In genomic region chr9:18399629-18400028, GRCm38 (mm10) we compare ENCODE assay signal across 27 mouse cellular contexts. TPM values are rescaled to one million over a fixed set of nuclear protein-coding genes. Genes with fewer than 3 reads are reported as not detected.
DNase-seq lines count a peak whose midpoint lies in the region; ATAC-seq and TF ChIP-seq lines count a peak whose summit lies in the region.
"Had no signal": no experiment of that assay in that cellular context is flagged by ENCODE, and none has a peak within 500 bp of the region (broad histone marks: within the 10 kb centered on the region; RNA-seq: fewer than 3 reads in every experiment).

No protein-coding gene starts in this region.

- no peaks in the 10 kb centered on the region for H3K4me1 ChIP-seq in CH12.LX (ENCODE audit: control insufficient read depth in 1 of 2, insufficient read depth in 2 of 2)
- no peaks in the 10 kb centered on the region for H3K4me1 ChIP-seq in ES-E14 (ENCODE audit: control insufficient read depth in 2 of 2, insufficient read depth in 2 of 2, low read length in 2 of 2, poor library complexity in 1 of 2)
- H3K4me1 ChIP-seq in MEL (ENCODE audit: control insufficient read depth in 1 of 2, insufficient read depth in 2 of 2, low read length in 2 of 2): no peaks in the 10 kb centered on the region
- no peaks in the 10 kb centered on the region for H3K4me1 ChIP-seq in hindbrain, embryonic 12.5 days
- H3K4me1 ChIP-seq in midbrain, embryonic 13.5 days (replicated peaks): no peaks in the 10 kb centered on the region
- no peaks in the 10 kb centered on the region for H3K4me1 ChIP-seq in midbrain, embryonic 10.5 days

- H3K4me3 ChIP-seq in CH12.LX (replicated peaks in 1 of 3; ENCODE audit: low read depth in 2 of 3, low read length in 2 of 3, poor library complexity in 1 of 3): no peak overlapping the region
- H3K4me3 ChIP-seq in ES-E14 (ENCODE audit: insufficient read depth in 1 of 2, low read depth in 1 of 2, low read length in 2 of 2, poor library complexity in 1 of 2, severe bottlenecking in 1 of 2): no peak overlapping the region
- H3K4me3 ChIP-seq in MEL (ENCODE audit: control insufficient read depth in 1 of 2, insufficient read depth in 1 of 2, low read depth in 2 of 2, low read length in 2 of 2): no peak overlapping the region
- H3K4me3 ChIP-seq in hindbrain, embryonic 12.5 days: no peak overlapping the region
- H3K4me3 ChIP-seq in midbrain, embryonic 13.5 days (replicated peaks): no peak overlapping the region
- no peak overlapping the region for H3K4me3 ChIP-seq in midbrain, embryonic 10.5 days

- H3K27me3 ChIP-seq in CH12.LX (replicated peaks) (no peaks in the 10 kb centered on the region), MEL (ENCODE audit: control insufficient read depth in 1 of 2, insufficient read depth in 2 of 2, low read length in 2 of 2) (no peaks in the 10 kb centered on the region)
- no peaks in the 10 kb centered on the region for H3K27me3 ChIP-seq in hindbrain, embryonic 12.5 days
- H3K27me3 ChIP-seq in midbrain, embryonic 13.5 days: no peaks in the 10 kb centered on the region
- no peaks in the 10 kb centered on the region for H3K27me3 ChIP-seq in midbrain, embryonic 10.5 days (ENCODE audit: low read depth, poor library complexity, severe bottlenecking)

- TF ChIP-seq RAD21 in CH12.LX (IDR thresholded peaks at IDR 0.05; ENCODE audit: low read depth, low read length) (no peak), MEL (IDR thresholded peaks at IDR 0.05; ENCODE audit: low read depth, low read length) (no peak)

- H3K9me3 ChIP-seq in CH12.LX (replicated peaks; ENCODE audit: low read length): no peaks in the 10 kb centered on the region
- H3K9me3 ChIP-seq in ES-E14 (ENCODE audit: control insufficient read depth, insufficient read depth, low read depth, low read length): no peaks in the 10 kb centered on the region
- no peaks in the 10 kb centered on the region for H3K9me3 ChIP-seq in MEL (replicated peaks; ENCODE audit: insufficient read depth, low read length)
- no peaks in the 10 kb centered on the region for H3K9me3 ChIP-seq in hindbrain, embryonic 12.5 days (replicated peaks)
- H3K9me3 ChIP-seq in midbrain, embryonic 13.5 days: no peaks in the 10 kb centered on the region
- H3K9me3 ChIP-seq in midbrain, embryonic 10.5 days (replicated peaks): no peaks in the 10 kb centered on the region
- H3K9me3 ChIP-seq: G1E had no signal

- H3K9ac ChIP-seq in CH12.LX (ENCODE audit: insufficient read depth, low read depth) (no peak overlapping the region), ES-E14 (ENCODE audit: insufficient read depth, low read depth, low read length, poor library complexity, severe bottlenecking) (no peak overlapping the region), MEL (ENCODE audit: control insufficient read depth, low read depth, low read length, poor library complexity, severe bottlenecking) (no peak overlapping the region)
- no peak overlapping the region for H3K9ac ChIP-seq in hindbrain, embryonic 12.5 days
- H3K9ac ChIP-seq in midbrain, embryonic 13.5 days (replicated peaks): no peak overlapping the region

- no peak for ATAC-seq in hindbrain, embryonic 12.5 days (ENCODE audit: low FRiP score)
- ATAC-seq in midbrain, embryonic 13.5 days: no peak
- ATAC-seq: activated CD4-positive, CD25-positive, alpha-beta regulatory T cell, adult 4 months; CD4-positive, CD25-positive, alpha-beta regulatory T cell, adult 4 months; Patski had no signal

- DNase-seq in CH12.LX (ENCODE audit: extremely low read depth): no peak
- no peak for DNase-seq in ES-E14 (ENCODE audit: low read depth, low spot score)
- no peak for DNase-seq in MEL (ENCODE audit: low read depth, low spot score)
- no peak for DNase-seq in midbrain, embryonic 10.5 days (ENCODE audit: low spot score)
- DNase-seq: adrenal gland, adult 2 months; adrenal gland, adult 8-10 months; adrenal gland, postnatal 10 days; adrenal gland, postnatal 14 days; adrenal gland, postnatal 25 days; adrenal gland, postnatal 36 days; B cell, adult 2 months; cerebellum, adult 11 months; cerebellum, adult 11-12 months; cerebellum, adult 18-20 months; cerebellum, adult 2 months; cerebellum, adult 8-10 months; cerebellum, adult 9-10 months had no signal

- WGBS in hindbrain, embryonic 12.5 days: 69% methylated on average over 1 of the region's 1 CpGs
- 69% methylated on average over 1 of the region's 1 CpGs for WGBS in midbrain, embryonic 13.5 days
- 85% methylated on average over 1 of the region's 1 CpGs for WGBS in midbrain, embryonic 10.5 days

- TF ChIP-seq EP300 in CH12.LX (IDR thresholded peaks at IDR 0.05; ENCODE audit: low read length) (no peak), MEL (IDR thresholded peaks at IDR 0.05; ENCODE audit: low read depth in 1 of 2, low read length in 2 of 2) (no peak)

- H3K79me2 ChIP-seq in CH12.LX (replicated peaks; ENCODE audit: control insufficient read depth, extremely low read depth, insufficient read depth, poor library complexity, severe bottlenecking): no peaks in the 10 kb centered on the region
- no peaks in the 10 kb centered on the region for H3K79me2 ChIP-seq in MEL (ENCODE audit: control insufficient read depth, insufficient read depth, low read length, poor library complexity)

- in situ Hi-C loops in CH12.LX (cut with MboI; ENCODE audit: low pct_ligation_motif_present, low pct_unique_long_range_greater_than_20kb, low sequenced_read_pairs): no loop called here
- in situ Hi-C loops in ES-E14 (cut with MboI; ENCODE audit: low sequenced_read_pairs in 2 of 2, unreplicated experiment in 2 of 2): no loop called here

- no peak overlapping the region for H3K4me2 ChIP-seq in CH12.LX (ENCODE audit: insufficient read depth, low read depth, poor library complexity, severe bottlenecking)
- no peak overlapping the region for H3K4me2 ChIP-seq in hindbrain, embryonic 12.5 days (replicated peaks)
- no peak overlapping the region for H3K4me2 ChIP-seq in midbrain, embryonic 13.5 days (replicated peaks)

- TF ChIP-seq POLR2A in CH12.LX (IDR thresholded peaks at IDR 0.05; ENCODE audit: low read depth, low read length): no peak
- TF ChIP-seq POLR2A in MEL (IDR thresholded peaks at IDR 0.05; ENCODE audit: control insufficient read depth in 1 of 2, insufficient read depth in 1 of 2, low read depth in 1 of 2, low read length in 2 of 2, poor library complexity in 1 of 2): no peak

- H3K27ac ChIP-seq in CH12.LX (ENCODE audit: insufficient read depth, low read depth) (no peak overlapping the region), ES-E14 (ENCODE audit: insufficient read depth, low read depth, low read length, poor library complexity, severe bottlenecking) (no peak overlapping the region), MEL (ENCODE audit: control insufficient read depth, low read depth, low read length) (no peak overlapping the region)
- no peak overlapping the region for H3K27ac ChIP-seq in hindbrain, embryonic 12.5 days
- no peak overlapping the region for H3K27ac ChIP-seq in midbrain, embryonic 13.5 days
- H3K27ac ChIP-seq in midbrain, embryonic 10.5 days (replicated peaks): no peak overlapping the region

- H3K36me3 ChIP-seq in CH12.LX (replicated peaks in 1 of 2; ENCODE audit: control insufficient read depth in 1 of 2, insufficient read depth in 1 of 2, low read length in 1 of 2) (no peaks in the 10 kb centered on the region), ES-E14 (ENCODE audit: control insufficient read depth, insufficient read depth, low read length, poor library complexity, severe bottlenecking) (no peaks in the 10 kb centered on the region), MEL (ENCODE audit: control insufficient read depth in 1 of 2, insufficient read depth in 2 of 2, low read length in 2 of 2) (no peaks in the 10 kb centered on the region)
- H3K36me3 ChIP-seq in hindbrain, embryonic 12.5 days: no peaks in the 10 kb centered on the region
- no peaks in the 10 kb centered on the region for H3K36me3 ChIP-seq in midbrain, embryonic 13.5 days
- H3K36me3 ChIP-seq in midbrain, embryonic 10.5 days: no peaks in the 10 kb centered on the region
- H3K36me3 ChIP-seq: G1E had no signal

- TF ChIP-seq CTCF in CH12.LX (conservative IDR thresholded peaks at IDR 0.05 in 1 of 2, IDR thresholded peaks at IDR 0.05 in 1 of 2; ENCODE audit: low read depth in 2 of 2, low read length in 2 of 2) (no peak), MEL (IDR thresholded peaks at IDR 0.05 in 2 of 3, conservative IDR thresholded peaks at IDR 0.05 in 1 of 3; ENCODE audit: control insufficient read depth in 1 of 3, insufficient read depth in 1 of 3, low read depth in 2 of 3, low read length in 3 of 3, poor library complexity in 1 of 3, severe bottlenecking in 1 of 3) (no peak)

- dilution Hi-C loops in CH12.LX (cut with MboI; ENCODE audit: extremely low pct_ligation_motif_present, extremely low pct_unique_long_range_greater_than_20kb, low sequenced_read_pairs): no loop called here

RNA-seq across cellular contexts. Expression of gene Naalad2, which starts 3.2 kb away (rescaled TPM):
- total RNA-seq in CH12.LX (2012; rRNA removed) (0.13 and 0.38 TPM in 2 replicates), CH12.LX (2014; rRNA removed) (2.0 and 2.2 TPM in 2 replicates), ES-E14 (2012; rRNA removed) (2.9 and 3.6 TPM in 2 replicates), MEL (2012; rRNA removed) (0.04 TPM in 1 of 2 replicates, not detected in the other)
- polyA plus RNA-seq in CH12.LX (2012; ENCODE audit: insufficient read length, low read depth) (2.4 and 2.5 TPM in 2 replicates), MEL (2012; ENCODE audit: insufficient read depth in 1 of 2, insufficient read length in 2 of 2, low read depth in 1 of 2, low replicate concordance in 2 of 2, missing spikeins in 1 of 2) (under 1 TPM in 1 of 2 experiments, not detected in 1; 0.06 TPM)
- 2.8 and 2.9 TPM in 2 replicates for polyA plus RNA-seq in hindbrain, embryonic 12.5 days (2016; fragmentation: Nextera tagmentation; extraction: Ambion mirVana)
- 1.3 and 1.6 TPM in 2 replicates for polyA plus RNA-seq in midbrain, embryonic 13.5 days (2015; fragmentation: Nextera tagmentation; extraction: Ambion mirVana)
- polyA plus RNA-seq in midbrain, embryonic 10.5 days (2016; fragmentation: Nextera tagmentation; extraction: Ambion mirVana): 1.3 and 1.6 TPM in 2 replicates
- polyA plus RNA-seq: G1E had no signal

RNA-seq across cellular contexts. Expression of gene Ubtfl1, which starts 4.6 kb away (rescaled TPM):
- not detected in 2 replicates for total RNA-seq in CH12.LX (2012; rRNA removed)
- total RNA-seq in CH12.LX (2014; rRNA removed): not detected in 2 replicates
- 0.16 and 0.21 TPM in 2 replicates for polyA plus RNA-seq in CH12.LX (2012; ENCODE audit: insufficient read length, low read depth)
- total RNA-seq in ES-E14 (2012; rRNA removed): 1.6 and 1.7 TPM in 2 replicates
- total RNA-seq in MEL (2012; rRNA removed): not detected in 2 replicates
- not detected for polyA plus RNA-seq in MEL (2012; ENCODE audit: insufficient read depth in 1 of 2, insufficient read length in 2 of 2, low read depth in 1 of 2, low replicate concordance in 2 of 2, missing spikeins in 1 of 2)
- polyA plus RNA-seq in hindbrain, embryonic 12.5 days (2016; fragmentation: Nextera tagmentation; extraction: Ambion mirVana): not detected in 2 replicates
- polyA plus RNA-seq in midbrain, embryonic 13.5 days (2015; fragmentation: Nextera tagmentation; extraction: Ambion mirVana): not detected in 2 replicates
- polyA plus RNA-seq in midbrain, embryonic 10.5 days (2016; fragmentation: Nextera tagmentation; extraction: Ambion mirVana): not detected in 2 replicates
- total RNA-seq: adrenal gland, adult 18-20 months; adrenal gland, adult 2 months; adrenal gland, adult 8-10 months; adrenal gland, postnatal 10 days; adrenal gland, postnatal 14 days; adrenal gland, postnatal 25 days; adrenal gland, postnatal 36 days; adrenal gland, postnatal 4 days had no signal
- polyA plus RNA-seq: adrenal gland, adult 2 months; brain, embryonic 14.5 days; cerebellum, adult 2 months; G1E; Patski had no signal

RNA-seq across cellular contexts. Expression of gene Mbd3l2, which starts 30.8 kb away (rescaled TPM):
- total RNA-seq in CH12.LX (2012; rRNA removed): not detected in 2 replicates
- total RNA-seq in CH12.LX (2014; rRNA removed): not detected in 2 replicates
- polyA plus RNA-seq in CH12.LX (2012; ENCODE audit: insufficient read length, low read depth): not detected in 2 replicates
- not detected in 2 replicates for total RNA-seq in ES-E14 (2012; rRNA removed)
- total RNA-seq in MEL (2012; rRNA removed): not detected in 2 replicates
- polyA plus RNA-seq in MEL (2012; ENCODE audit: insufficient read depth in 1 of 2, insufficient read length in 2 of 2, low read depth in 1 of 2, low replicate concordance in 2 of 2, missing spikeins in 1 of 2): not detected
- not detected in 2 replicates for polyA plus RNA-seq in hindbrain, embryonic 12.5 days (2016; fragmentation: Nextera tagmentation; extraction: Ambion mirVana)
- 0.07 and 0.09 TPM in 2 replicates for polyA plus RNA-seq in midbrain, embryonic 13.5 days (2015; fragmentation: Nextera tagmentation; extraction: Ambion mirVana)
- polyA plus RNA-seq in midbrain, embryonic 10.5 days (2016; fragmentation: Nextera tagmentation; extraction: Ambion mirVana): not detected in 2 replicates
- total RNA-seq: adrenal gland, adult 18-20 months; adrenal gland, adult 2 months; adrenal gland, adult 8-10 months; adrenal gland, postnatal 10 days; adrenal gland, postnatal 14 days; adrenal gland, postnatal 25 days; adrenal gland, postnatal 36 days; adrenal gland, postnatal 4 days had no signal
- polyA plus RNA-seq: activated CD4-positive, CD25-positive, alpha-beta regulatory T cell, adult 4 months; adrenal gland, adult 2 months; brain, embryonic 14.5 days; C2C12; CD4-positive, CD25-positive, alpha-beta regulatory T cell, adult 4 months; cerebellum, adult 2 months; G1E; Patski had no signal

Comparison
In these comparisons a context has a peak if more than half of its experiments do, and no peak if none do; other contexts are left out.
1. Of the 35 proteins assayed by ChIP-seq in both MEL and CH12.LX: peak only in MEL: none; only in CH12.LX: none; in both: MAFK; in neither: 34.